In the genomic region with DNA sequence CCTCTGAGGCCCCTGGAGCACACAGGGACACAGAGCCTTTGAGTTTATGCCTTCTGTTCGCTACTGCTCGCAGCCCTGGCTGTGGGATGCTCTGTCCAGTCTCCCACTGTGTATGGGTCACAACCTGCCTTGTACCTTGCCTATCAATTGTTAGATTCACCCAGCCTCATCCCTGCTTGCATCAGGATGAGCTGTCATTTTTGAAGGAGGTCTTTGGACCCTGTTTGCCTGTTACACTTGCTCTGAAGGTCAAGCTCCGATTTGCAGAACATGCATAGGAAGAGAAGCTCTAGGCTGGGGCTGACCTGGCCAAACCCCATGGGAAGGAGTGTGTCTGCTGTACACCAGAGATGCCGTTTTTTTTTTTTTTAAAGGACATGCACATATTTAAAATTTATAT, we compare ENCODE assay signal across 1 mouse cellular context.
A peak's percentile ranks its signal among the peaks of the same experiment; 100 is the strongest.
TF ChIP-seq lines count a peak whose summit lies in the region.

No protein-coding gene starts in this region.

TF ChIP-seq in CH12.LX, 34 proteins besides CTCF, POLR2A, EP300 and RAD21:
- TF ChIP-seq MYC (IDR thresholded peaks at IDR 0.05; ENCODE audit: low read depth, low read length): no peak
- TF ChIP-seq POLR2AphosphoS2 (IDR thresholded peaks at IDR 0.05; ENCODE audit: low read depth, low read length): peak; percentile 21; the same call in 1 of the 2 replicates
